Mouse (Mus musculus) adrenal gland, postnatal 4 days (tissue): ENCODE data around the gene Mxd4. TPM values are rescaled to one million over a fixed set of nuclear protein-coding genes. Genes with fewer than 3 reads are reported as not detected.
A peak's percentile ranks its signal among the peaks of the same experiment; 100 is the strongest.

ENCODE experiments used
- DNase-seq, 2 experiments: peaks; one replicate each; pipeline ENCODE4 v3.0.0; 2021 to 2022; ENCODE audit warnings: low spot score in 2 of 2, mixed read lengths in 2 of 2
- long read RNA-seq, 2 experiments: library from polyadenylated mRNA; stranded (forward); transcript quantifications; one replicate each; pipeline ENCODE4 v2.0.0; 2021
- total RNA-seq, 2 experiments: library from RNA; stranded (reverse); gene quantifications; 2 replicates each; pipeline ENCODE4 v1.2.3; 2021

Mxd4 gene
- 100 to 1,000 TPM; 145 to 158 TPM for total RNA-seq
- long read RNA-seq, experiment 1, transcript Mxd4-201 (6 exons, 3,872 nt): major isoform, 16 of 67 reads
- long read RNA-seq, experiment 1, partial matches to known transcripts: 5 of 67 reads
- long read RNA-seq, experiment 1, other reads (novel, unspliced or antisense): 46 of 67 reads
- long read RNA-seq, experiment 2, transcript Mxd4-201 (6 exons, 3,872 nt): major isoform, 18 of 111 reads
- long read RNA-seq, experiment 2, partial matches to known transcripts: 7 of 111 reads
- long read RNA-seq, experiment 2, other reads (novel, unspliced or antisense): 86 of 111 reads

DNA sequence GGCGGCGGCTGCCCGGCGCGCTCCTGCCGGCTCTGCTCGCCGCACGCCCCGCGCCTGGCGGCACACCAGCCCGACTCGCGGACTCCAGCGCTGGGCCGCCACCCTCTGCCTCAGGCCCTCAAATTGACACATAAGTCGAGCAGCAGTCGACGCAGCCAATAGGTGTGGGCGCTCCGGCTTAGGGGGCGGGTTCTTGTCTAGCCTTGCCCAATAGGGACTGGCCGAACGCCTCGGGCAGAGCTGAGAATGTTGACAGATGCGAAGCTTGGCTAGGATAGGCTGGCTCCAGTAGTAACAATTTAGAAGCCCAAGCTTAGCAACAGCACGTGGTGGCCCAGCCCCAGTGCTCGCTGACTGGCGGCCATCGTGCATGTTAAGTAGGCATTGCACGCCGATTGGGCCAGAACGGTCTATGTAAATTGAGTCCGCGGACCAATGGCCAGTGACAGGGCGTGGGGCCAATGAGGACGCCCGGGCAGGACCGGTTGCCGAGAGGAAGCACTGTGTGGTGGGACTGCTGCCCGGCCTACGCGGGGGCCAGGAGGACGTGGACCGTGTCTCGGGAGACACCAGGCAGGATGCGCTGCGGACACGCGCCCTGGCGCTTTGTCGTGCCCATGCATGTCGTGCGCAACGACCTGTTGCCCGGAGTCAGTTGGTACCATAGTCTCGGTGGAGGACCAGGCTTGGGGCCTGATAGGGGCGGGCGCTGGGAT, at the start of gene Mxd4:
Gene Mxd4, minus strand, starts transcription at position 120 of the 716 bp plus-strand sequence.
- DNase-seq: peak; percentile 95 to 98

GRCm38 (mm10) chr5:34235898-34236420, 48.4 kb upstream of the Mxd4 start:
- DNase-seq: peak in 1 of 2 experiments; percentile 42

DNA sequence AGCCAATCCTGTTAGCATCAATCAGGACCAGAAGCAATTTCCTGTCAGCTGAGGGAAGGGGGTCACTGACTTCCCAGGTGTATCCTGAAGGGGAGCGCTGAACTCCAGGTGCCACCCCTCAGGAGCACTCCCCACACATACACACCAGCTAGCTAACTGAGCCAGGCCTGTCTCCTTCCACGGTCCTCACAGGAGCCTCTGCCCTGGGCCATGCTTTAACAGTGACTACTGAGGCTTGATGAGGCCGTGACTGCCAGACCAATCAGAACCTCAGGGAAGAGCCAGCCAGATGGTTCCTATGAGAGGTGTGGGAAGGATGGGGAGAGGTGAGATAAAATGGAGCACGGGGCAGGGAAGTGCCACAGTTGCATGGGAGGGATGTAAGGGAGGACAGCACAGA, 47.5 kb upstream of the Mxd4 start:
- no peak for DNase-seq

DNA sequence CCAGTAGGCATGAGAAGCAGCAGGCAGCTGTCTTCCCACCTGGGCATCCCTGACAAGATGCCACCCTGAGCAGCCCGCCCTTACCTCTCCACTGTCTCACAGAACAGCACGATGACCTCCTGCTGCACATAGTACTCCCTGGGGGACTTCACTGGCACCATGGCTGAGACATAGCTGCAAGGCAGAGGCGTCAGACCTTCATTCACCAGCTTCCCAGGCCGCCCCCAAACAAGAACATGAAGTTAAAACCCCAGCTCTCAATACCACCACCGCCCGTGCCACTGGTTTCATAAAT, 45.6 kb upstream of the Mxd4 start:
- DNase-seq: no peak

DNA sequence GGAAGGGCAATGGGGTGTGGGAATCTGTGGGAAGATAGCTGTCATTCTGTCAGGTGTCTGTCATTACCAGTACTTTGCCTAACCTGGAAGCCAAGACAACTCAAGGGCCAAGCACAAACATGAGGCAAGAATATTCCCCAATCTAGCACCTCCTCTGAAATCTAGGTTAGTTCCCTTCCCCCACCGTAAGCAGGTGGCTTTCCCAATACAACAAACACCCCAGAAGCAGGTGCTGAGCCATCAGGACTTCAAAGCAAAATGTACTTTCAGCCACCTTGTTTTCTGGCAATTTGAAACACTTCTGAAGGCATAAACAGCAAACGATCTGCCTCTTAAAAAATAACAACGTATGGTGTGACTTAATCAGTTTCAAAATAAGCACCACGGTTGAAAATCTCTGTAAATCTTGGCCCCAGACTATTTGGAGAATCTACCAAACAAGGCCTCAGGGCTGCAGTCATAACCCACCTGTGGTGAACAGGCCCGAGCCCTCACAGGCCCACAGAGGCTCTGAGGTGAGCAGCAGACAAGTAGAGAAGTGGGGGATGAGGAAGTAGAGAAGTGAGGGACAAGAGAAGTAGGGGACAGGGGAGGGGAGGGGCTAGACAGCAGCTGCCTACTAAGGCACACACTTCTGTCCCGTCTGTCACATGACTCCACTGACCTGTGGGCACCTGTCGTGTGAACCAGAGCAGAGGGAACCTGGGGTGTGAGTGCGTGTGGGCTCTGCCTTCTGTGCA, 45.1 kb upstream of the Mxd4 start:
- DNase-seq: no peak

GRCm38 (mm10) chr5:34231901-34232300, 44.4 kb upstream of the Mxd4 start:
- DNase-seq: no peak

DNA sequence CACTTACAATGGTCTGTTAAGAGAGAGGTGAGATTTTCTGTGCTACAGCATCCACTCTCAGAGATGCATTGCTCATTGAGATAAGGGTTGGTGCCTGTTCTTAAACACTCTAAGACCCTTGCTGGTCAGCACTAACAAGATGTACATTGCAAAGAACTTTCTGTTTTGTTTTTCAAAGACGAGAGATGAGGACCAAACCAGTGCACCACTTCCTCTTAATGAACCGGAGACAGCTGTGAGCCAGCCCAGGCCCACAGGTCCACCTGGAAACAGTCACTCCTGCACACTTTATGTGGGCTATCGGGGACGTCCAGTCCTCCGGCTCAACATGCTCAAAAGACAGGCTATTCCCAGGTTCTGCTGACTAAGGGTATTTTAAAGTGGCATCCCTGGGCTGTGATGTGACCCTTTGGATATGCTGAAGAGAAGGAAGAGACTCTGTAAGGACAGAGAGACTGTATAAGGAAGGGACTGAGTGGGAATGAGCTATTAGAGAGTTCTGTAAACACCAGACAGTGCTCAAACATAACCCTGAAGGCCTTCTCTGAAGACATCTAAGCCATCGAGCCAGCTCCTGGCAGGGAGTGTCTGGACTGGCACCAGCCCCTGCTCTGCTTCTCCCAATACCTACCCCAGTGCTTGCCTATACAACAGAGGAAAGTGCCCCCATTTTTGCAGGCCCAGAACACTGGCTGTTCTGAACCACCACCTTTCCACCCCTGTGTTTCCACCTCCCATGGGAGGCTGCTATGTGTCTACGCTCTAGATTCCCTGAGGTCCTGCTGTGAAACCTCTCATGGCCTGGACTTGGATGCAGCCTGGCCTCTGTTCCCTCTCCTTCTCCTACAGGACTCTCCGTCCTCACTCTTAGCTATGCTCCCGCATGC, 43.3 kb upstream of the Mxd4 start:
- DNase-seq: no peak

DNA sequence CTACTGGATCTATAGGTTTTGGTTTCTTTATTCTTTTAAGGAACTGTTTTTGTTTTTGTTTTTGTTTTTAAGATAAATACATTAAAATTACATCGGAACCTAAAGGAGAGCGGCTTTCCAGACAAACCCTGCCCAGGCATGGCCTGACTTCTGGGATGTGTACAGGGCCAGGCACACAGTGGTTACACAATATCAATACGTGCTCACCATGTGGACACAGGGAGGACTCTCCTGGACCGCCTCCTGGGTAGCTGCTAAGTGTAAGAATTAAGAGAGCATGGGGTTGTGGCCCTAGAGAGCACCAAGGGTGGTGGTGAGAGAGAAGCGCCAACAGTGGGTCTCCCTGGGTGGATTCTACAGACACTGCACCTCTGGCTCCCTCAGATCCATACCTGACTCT, 42.0 kb upstream of the Mxd4 start:
- no peak for DNase-seq

DNA sequence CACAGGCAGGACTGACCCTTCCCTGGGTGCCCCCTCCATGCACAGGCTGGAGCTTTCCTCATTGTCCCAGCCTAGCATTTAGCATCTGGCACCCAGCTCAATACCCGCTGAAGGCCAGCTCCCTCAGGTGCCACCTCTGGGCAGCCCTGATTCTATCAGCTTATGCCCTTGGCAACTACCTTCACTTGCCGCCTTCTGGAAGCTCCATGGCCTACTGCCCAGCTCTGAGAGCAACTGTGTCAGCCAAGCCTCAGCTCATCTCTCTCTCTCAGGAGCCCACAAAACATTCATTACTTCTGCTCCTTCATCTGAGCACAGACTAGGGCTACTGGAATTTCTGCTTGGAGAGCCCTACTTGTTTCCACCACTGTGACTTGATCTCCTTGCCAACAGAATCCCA, 38.0 kb upstream of the Mxd4 start:
- DNase-seq: no peak

DNA sequence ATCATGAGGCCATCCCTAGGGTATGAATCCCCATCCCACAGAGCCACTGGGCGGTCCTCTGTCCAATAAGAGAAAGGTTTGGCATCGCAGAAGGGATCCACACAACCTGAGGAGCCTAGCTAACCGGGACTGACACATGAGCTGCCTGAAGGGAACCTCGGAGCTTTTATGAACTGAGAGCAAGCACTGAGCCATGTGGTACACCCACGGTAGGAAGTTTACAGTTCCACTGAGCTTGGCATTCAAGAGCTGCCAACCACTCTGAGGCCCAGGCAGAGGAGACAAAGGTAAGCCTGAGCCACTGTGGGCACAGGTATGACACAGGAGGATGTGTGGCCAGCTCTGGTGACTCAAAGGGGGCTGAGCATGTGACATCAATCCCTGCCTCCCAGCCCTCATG, 37.0 kb upstream of the Mxd4 start:
- no peak for DNase-seq

DNA sequence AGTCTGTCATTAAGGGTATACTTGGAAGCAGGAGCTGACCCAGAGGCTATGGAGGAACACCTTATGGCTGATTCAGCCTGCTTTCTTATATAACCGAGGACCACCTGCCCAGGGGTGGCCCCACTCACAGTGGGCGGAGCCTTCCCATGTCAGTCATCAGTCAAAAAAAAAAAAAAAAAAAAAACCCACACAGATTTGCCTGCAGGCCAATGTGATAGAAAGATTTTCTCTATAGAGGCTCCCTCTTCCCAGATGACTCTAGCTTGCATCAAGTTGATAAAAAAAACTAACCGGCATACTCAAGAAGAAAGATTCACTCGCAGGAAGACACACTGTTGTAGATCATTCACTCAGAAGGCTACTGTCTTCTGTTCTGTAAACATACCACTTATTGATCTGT, 32.5 kb upstream of the Mxd4 start:
- DNase-seq: no peak

GRCm38 (mm10) chr5:34218672-34219071, 31.2 kb upstream of the Mxd4 start:
- no peak for DNase-seq

GRCm38 (mm10) chr5:34217756-34218155, 30.2 kb upstream of the Mxd4 start:
- no peak for DNase-seq

DNA sequence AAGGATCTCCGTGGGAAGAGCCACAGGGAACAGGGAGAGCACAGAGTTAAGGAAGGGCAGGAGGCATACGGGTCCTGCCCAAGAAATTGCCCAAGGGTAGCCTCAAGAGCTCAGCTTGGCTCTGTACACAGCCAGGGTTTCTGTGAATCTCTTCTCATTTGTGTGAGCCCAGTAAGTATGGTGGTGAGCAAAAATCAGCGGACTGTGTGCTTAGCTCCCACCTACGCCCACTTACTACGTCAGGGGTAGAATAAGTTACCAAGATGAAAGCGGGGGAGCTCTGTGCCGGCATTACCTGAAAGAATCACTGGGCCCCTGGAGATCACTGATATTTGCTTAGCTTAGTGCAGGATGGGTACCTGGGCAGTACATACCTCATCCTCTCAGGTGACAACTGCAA, 28.5 kb upstream of the Mxd4 start:
- DNase-seq: no peak

DNA sequence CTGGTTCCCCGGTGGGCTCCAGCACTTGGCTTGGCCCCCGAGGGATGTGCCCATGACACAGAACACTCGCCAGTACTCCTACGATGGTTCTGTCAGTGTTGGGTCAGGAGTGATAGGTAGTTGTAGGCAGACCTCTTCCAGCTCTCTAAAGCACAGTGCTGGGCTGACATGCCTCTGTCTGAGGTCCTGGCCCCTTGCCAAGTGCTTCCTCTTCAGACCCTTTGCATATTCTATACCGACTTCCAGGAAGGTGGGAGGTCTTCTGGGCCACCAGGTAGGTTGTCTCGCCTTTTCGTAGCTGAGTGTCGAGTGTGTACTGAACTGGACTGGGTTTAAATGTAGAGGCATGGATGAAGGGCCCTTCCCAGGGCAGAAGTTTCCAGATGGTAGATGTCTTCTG, 26.1 kb upstream of the Mxd4 start:
- no peak for DNase-seq

DNA sequence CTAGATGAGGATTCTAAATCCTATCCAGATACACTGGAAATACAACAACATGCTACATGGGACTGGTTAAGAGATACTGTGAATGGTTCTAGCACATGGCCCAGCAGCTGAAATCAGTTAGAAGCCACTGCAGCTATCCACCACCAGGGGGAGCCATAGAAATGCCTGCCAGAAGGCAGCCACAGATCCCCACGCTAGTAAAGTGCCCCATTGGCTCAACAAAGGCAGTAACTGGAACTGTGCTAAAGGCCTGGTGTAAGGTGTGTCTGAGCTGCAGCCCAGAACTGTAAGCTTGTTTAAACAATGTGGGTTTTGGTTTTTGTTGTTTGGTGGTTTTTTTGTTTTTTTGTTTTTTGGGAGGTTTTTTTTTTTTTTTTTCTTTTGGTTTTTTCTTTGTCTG, 22.8 kb upstream of the Mxd4 start:
- DNase-seq: peak in 1 of 2 experiments; percentile 60

GRCm38 (mm10) chr5:34207503-34207902, 20.0 kb upstream of the Mxd4 start:
- DNase-seq: no peak

GRCm38 (mm10) chr5:34205788-34206187, 18.3 kb upstream of the Mxd4 start:
- DNase-seq: no peak

- no peak for DNase-seq
These were observed 17.4 kb upstream of the Mxd4 start for GRCm38 (mm10) chr5:34204911-34205310.

DNA sequence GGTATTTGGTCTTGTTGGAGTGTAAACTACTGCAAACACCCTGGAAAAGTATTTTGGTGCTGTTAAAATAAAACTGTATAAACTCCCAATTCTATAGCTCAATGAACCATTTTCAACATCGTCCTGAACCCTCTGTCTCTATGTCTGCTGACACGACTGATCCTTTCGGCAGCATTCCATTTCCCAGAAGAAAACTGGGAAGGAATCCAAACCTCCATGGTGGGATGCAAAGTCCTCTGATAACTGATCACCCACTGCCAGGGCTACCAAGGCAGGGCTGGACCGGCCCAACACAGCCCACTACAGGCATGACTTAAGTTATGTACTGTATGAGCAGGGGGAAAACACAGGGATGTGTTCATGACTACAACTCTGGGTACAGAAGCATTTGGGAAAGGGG, 14.5 kb upstream of the Mxd4 start:
- no peak for DNase-seq

DNA sequence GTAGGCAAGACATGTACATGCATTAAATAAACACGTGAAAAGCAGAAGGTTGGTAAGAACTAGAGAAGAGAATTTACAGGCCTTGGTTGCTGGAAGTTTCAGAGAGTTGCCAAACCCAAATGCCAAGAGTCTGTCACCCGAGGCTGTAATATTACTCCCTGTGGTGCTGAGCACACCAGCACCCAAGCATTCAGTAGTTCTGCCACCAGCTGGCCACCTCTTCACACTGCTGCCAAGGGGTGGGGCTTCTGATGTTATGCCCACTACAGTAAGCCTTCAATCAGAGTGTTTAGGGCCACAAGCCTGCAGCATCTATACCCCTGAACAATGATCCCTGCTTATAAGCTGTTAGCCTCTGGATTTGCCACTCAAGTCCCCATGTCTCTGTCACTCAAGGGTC, 13.9 kb upstream of the Mxd4 start:
- DNase-seq: no peak
